Mouse (Mus musculus): ENCODE measurements around the gene Prune2. TPM values are rescaled to one million over a fixed set of nuclear protein-coding genes. Genes with fewer than 3 reads are reported as not detected.
A peak's percentile ranks its signal among the peaks of the same experiment; 100 is the strongest.

Gene Prune2
- polyA plus RNA-seq, 1 experiment from 2014 or later, result 7.6 TPM

- H3K4me1 ChIP-seq (replicated peaks; ENCODE audit: control insufficient read depth, insufficient read depth, low read length), result no peaks in the 10 kb centered on the region
- no peaks in the 10 kb centered on the region for H3K9me3 ChIP-seq (ENCODE audit: control insufficient read depth, low read length)
- no peak overlapping the region for H3K4me2 ChIP-seq (replicated peaks)
- 48% methylated on average over 3 of the region's 3 CpGs for WGBS
- no peak overlapping the region for H3K27ac ChIP-seq
- DNase-seq (ENCODE audit: low spot score), result no peak
- no peak overlapping the region for H3K4me3 ChIP-seq (replicated peaks; ENCODE audit: low read length)
- H3K36me3 ChIP-seq (replicated peaks; ENCODE audit: control insufficient read depth, insufficient read depth), result no peaks in the 10 kb centered on the region
- ATAC-seq (ENCODE audit: low FRiP score), result no peak
- no peaks in the 10 kb centered on the region for H3K27me3 ChIP-seq (ENCODE audit: control insufficient read depth, insufficient read depth, low read length)
- H3K9ac ChIP-seq, result no peak overlapping the region
These were observed 296.9 kb downstream of the Prune2 start for GRCm38 (mm10) chr19:17252845-17253244.

GRCm38 (mm10) chr19:17255511-17255910 lies 299.6 kb downstream of the Prune2 start:
- Histone ChIP-seq H3K4me1 (replicated peaks; ENCODE audit: control insufficient read depth, insufficient read depth, low read length) (no peaks in the 10 kb centered on the region), H3K4me3 (replicated peaks; ENCODE audit: low read length) (no peak overlapping the region), H3K27me3 (ENCODE audit: control insufficient read depth, insufficient read depth, low read length) (no peaks in the 10 kb centered on the region), H3K4me2 (replicated peaks) (no peak overlapping the region), H3K27ac (no peak overlapping the region), H3K9me3 (ENCODE audit: control insufficient read depth, low read length) (no peaks in the 10 kb centered on the region), H3K9ac (no peak overlapping the region), H3K36me3 (replicated peaks; ENCODE audit: control insufficient read depth, insufficient read depth) (no peaks in the 10 kb centered on the region)
- no peak for DNase-seq (ENCODE audit: low spot score)
- ATAC-seq (ENCODE audit: low FRiP score), result no peak
- WGBS, result 27% methylated on average over 4 of the region's 4 CpGs

GRCm38 (mm10) chr19:17256388-17256787 lies 300.5 kb downstream of the Prune2 start:
- no peaks in the 10 kb centered on the region for H3K27me3 ChIP-seq (ENCODE audit: control insufficient read depth, insufficient read depth, low read length)
- H3K4me3 ChIP-seq (replicated peaks; ENCODE audit: low read length), result no peak overlapping the region
- no peak overlapping the region for H3K4me2 ChIP-seq (replicated peaks)
- ATAC-seq (ENCODE audit: low FRiP score), result no peak
- 75% methylated on average over 8 of the region's 8 CpGs for WGBS
- H3K27ac ChIP-seq, result no peak overlapping the region
- H3K9ac ChIP-seq, result no peak overlapping the region
- H3K4me1 ChIP-seq (replicated peaks; ENCODE audit: control insufficient read depth, insufficient read depth, low read length), result no peaks in the 10 kb centered on the region
- no peaks in the 10 kb centered on the region for H3K9me3 ChIP-seq (ENCODE audit: control insufficient read depth, low read length)
- no peak for DNase-seq (ENCODE audit: low spot score)
- no peaks in the 10 kb centered on the region for H3K36me3 ChIP-seq (replicated peaks; ENCODE audit: control insufficient read depth, insufficient read depth)

GRCm38 (mm10) chr19:17256867-17257266 lies 300.9 kb downstream of the Prune2 start:
- no peak for ATAC-seq (ENCODE audit: low FRiP score)
- WGBS, result 79% methylated on average over 10 of the region's 10 CpGs

GRCm38 (mm10) chr19:17263181-17263580 lies 307.3 kb downstream of the Prune2 start:
- no peaks in the 10 kb centered on the region for H3K36me3 ChIP-seq (replicated peaks; ENCODE audit: control insufficient read depth, insufficient read depth)
- H3K9ac ChIP-seq, result no peak overlapping the region
- WGBS, result 94% methylated on average over 2 of the region's 2 CpGs
- no peak for DNase-seq (ENCODE audit: low spot score)
- H3K27ac ChIP-seq, result no peak overlapping the region
- no peaks in the 10 kb centered on the region for H3K4me1 ChIP-seq (replicated peaks; ENCODE audit: control insufficient read depth, insufficient read depth, low read length)
- ATAC-seq (ENCODE audit: low FRiP score), result no peak
- H3K9me3 ChIP-seq (ENCODE audit: control insufficient read depth, low read length), result no peaks in the 10 kb centered on the region
- H3K4me2 ChIP-seq (replicated peaks), result no peak overlapping the region
- H3K4me3 ChIP-seq (replicated peaks; ENCODE audit: low read length), result no peak overlapping the region
- H3K27me3 ChIP-seq (ENCODE audit: control insufficient read depth, insufficient read depth, low read length), result no peaks in the 10 kb centered on the region

More at GRCm38 (mm10) chr19:17256867-17257266, 300.9 kb downstream of the Prune2 start:
- Histone ChIP-seq H3K9ac (no peak overlapping the region), H3K27me3 (ENCODE audit: control insufficient read depth, insufficient read depth, low read length) (no peaks in the 10 kb centered on the region), H3K27ac (no peak overlapping the region), H3K4me2 (replicated peaks) (no peak overlapping the region), H3K4me1 (replicated peaks; ENCODE audit: control insufficient read depth, insufficient read depth, low read length) (no peaks in the 10 kb centered on the region), H3K9me3 (ENCODE audit: control insufficient read depth, low read length) (no peaks in the 10 kb centered on the region), H3K36me3 (replicated peaks; ENCODE audit: control insufficient read depth, insufficient read depth) (no peaks in the 10 kb centered on the region), H3K4me3 (replicated peaks; ENCODE audit: low read length) (no peak overlapping the region)
- DNase-seq (ENCODE audit: low spot score), result no peak

GRCm38 (mm10) chr19:17263679-17264370 lies 307.9 kb downstream of the Prune2 start:
- H3K4me3 ChIP-seq (replicated peaks; ENCODE audit: low read length), result no peak overlapping the region
- no peak overlapping the region for H3K4me2 ChIP-seq (replicated peaks)
- no peak overlapping the region for H3K27ac ChIP-seq
- H3K36me3 ChIP-seq (replicated peaks; ENCODE audit: control insufficient read depth, insufficient read depth), result no peaks in the 10 kb centered on the region
- no peak for DNase-seq (ENCODE audit: low spot score)
- no peaks in the 10 kb centered on the region for H3K9me3 ChIP-seq (ENCODE audit: control insufficient read depth, low read length)
- 93% methylated on average over 13 of the region's 13 CpGs for WGBS
- H3K27me3 ChIP-seq (ENCODE audit: control insufficient read depth, insufficient read depth, low read length), result no peaks in the 10 kb centered on the region
- ATAC-seq (ENCODE audit: low FRiP score), result no peak
- no peaks in the 10 kb centered on the region for H3K4me1 ChIP-seq (replicated peaks; ENCODE audit: control insufficient read depth, insufficient read depth, low read length)
- no peak overlapping the region for H3K9ac ChIP-seq

GRCm38 (mm10) chr19:17264481-17265196 lies 308.7 kb downstream of the Prune2 start:
- 91% methylated on average over 9 of the region's 9 CpGs for WGBS
- no peaks in the 10 kb centered on the region for H3K36me3 ChIP-seq (replicated peaks; ENCODE audit: control insufficient read depth, insufficient read depth)
- H3K4me3 ChIP-seq (replicated peaks; ENCODE audit: low read length), result no peak overlapping the region
- H3K27ac ChIP-seq, result no peak overlapping the region
- H3K4me2 ChIP-seq (replicated peaks), result no peak overlapping the region
- H3K9me3 ChIP-seq (ENCODE audit: control insufficient read depth, low read length), result no peaks in the 10 kb centered on the region
- H3K9ac ChIP-seq, result no peak overlapping the region
- H3K27me3 ChIP-seq (ENCODE audit: control insufficient read depth, insufficient read depth, low read length), result no peaks in the 10 kb centered on the region
- H3K4me1 ChIP-seq (replicated peaks; ENCODE audit: control insufficient read depth, insufficient read depth, low read length), result no peaks in the 10 kb centered on the region
- no peak for DNase-seq (ENCODE audit: low spot score)
- no peak for ATAC-seq (ENCODE audit: low FRiP score)

- H3K27me3 ChIP-seq (ENCODE audit: control insufficient read depth, insufficient read depth, low read length), result no peaks in the 10 kb centered on the region
- 87% methylated on average over 4 of the region's 4 CpGs for WGBS
- H3K4me1 ChIP-seq (replicated peaks; ENCODE audit: control insufficient read depth, insufficient read depth, low read length), result no peaks in the 10 kb centered on the region
- H3K9me3 ChIP-seq (ENCODE audit: control insufficient read depth, low read length), result no peaks in the 10 kb centered on the region
- ATAC-seq (ENCODE audit: low FRiP score), result no peak
- H3K36me3 ChIP-seq (replicated peaks; ENCODE audit: control insufficient read depth, insufficient read depth), result no peaks in the 10 kb centered on the region
- H3K9ac ChIP-seq, result no peak overlapping the region
- no peak overlapping the region for H3K4me2 ChIP-seq (replicated peaks)
- DNase-seq (ENCODE audit: low spot score), result no peak
- H3K4me3 ChIP-seq (replicated peaks; ENCODE audit: low read length), result no peak overlapping the region
- no peak overlapping the region for H3K27ac ChIP-seq
These were observed 312.8 kb downstream of the Prune2 start for GRCm38 (mm10) chr19:17268669-17269068.

GRCm38 (mm10) chr19:17271179-17271622 lies 315.3 kb downstream of the Prune2 start:
- H3K4me3 ChIP-seq (replicated peaks; ENCODE audit: low read length), result no peak overlapping the region
- no peak overlapping the region for H3K27ac ChIP-seq
- H3K4me2 ChIP-seq (replicated peaks), result no peak overlapping the region
- H3K36me3 ChIP-seq (replicated peaks; ENCODE audit: control insufficient read depth, insufficient read depth), result no peaks in the 10 kb centered on the region
- WGBS, result 17% methylated on average over 3 of the region's 3 CpGs
- H3K9me3 ChIP-seq (ENCODE audit: control insufficient read depth, low read length), result no peaks in the 10 kb centered on the region
- no peaks in the 10 kb centered on the region for H3K4me1 ChIP-seq (replicated peaks; ENCODE audit: control insufficient read depth, insufficient read depth, low read length)
- ATAC-seq (ENCODE audit: low FRiP score), result peak; percentile 48; the same call in 1 of the 2 replicates
- H3K27me3 ChIP-seq (ENCODE audit: control insufficient read depth, insufficient read depth, low read length), result no peaks in the 10 kb centered on the region
- DNase-seq (ENCODE audit: low spot score), result no peak
- H3K9ac ChIP-seq, result no peak overlapping the region

Measured in hindbrain, embryonic 14.5 days (tissue).